Mouse (Mus musculus): ENCODE measurements around the gene Parp9. TPM values are rescaled to one million over a fixed set of nuclear protein-coding genes. Genes with fewer than 3 reads are reported as not detected.
A peak's percentile ranks its signal among the peaks of the same experiment; 100 is the strongest.
"Not testable (repeated sequence)": the region's sequence is repeated elsewhere in the genome, so short reads cannot be mapped to it uniquely, and the experiment has no call there.

Parp9 gene
- total RNA-seq, 4 experiments from 2014 or later, result 7.5 to 11.6 (median 9.8) TPM

- no peak for DNase-seq (ENCODE audit: low spot score)
These were observed 13.9 kb upstream of the Parp9 start for GRCm38 (mm10) chr16:35924341-35924740.

DNA sequence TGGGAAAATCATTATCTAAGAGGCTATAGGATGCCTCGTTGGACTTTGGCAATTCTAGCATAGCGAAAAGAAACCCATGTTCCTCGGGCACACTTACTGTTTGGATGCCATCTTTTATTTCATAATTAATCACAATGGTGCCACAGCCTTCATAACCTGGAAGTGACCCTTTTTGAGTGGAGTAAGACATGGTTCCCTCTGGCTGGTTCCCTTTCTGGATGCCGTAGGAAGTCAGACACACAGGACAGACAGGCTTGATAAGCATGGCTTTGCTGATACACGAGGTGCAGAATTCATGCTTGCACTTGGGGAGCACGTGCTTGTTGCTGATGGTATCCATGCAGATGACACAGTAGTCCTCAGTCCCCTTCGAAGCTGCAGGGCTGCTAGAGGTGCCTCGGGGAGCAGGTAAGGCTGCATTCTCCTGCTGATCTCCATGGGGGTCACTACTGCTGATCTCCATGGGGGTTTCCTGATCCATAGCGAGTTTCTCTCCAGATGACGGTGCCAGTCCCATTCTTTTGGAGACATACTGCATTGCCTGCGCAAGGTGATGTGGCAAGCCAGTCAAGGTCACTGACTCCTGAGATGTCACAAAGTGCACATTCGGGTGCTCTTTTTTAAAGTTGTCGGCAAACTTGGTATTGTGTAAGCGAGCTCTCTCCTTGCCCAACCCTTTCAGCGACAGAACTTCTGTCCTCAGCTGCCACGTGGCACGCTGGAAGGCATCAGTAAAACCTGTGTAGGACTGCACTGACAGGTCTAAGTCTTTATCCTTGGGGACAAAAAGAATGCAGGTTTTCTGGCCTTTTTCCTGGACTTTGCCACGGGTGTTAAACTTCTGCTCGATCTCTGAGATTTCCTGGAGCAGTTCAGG lies 5.9 kb upstream of the Parp9 start:
- DNase-seq (ENCODE audit: low spot score), result no peak

DNA sequence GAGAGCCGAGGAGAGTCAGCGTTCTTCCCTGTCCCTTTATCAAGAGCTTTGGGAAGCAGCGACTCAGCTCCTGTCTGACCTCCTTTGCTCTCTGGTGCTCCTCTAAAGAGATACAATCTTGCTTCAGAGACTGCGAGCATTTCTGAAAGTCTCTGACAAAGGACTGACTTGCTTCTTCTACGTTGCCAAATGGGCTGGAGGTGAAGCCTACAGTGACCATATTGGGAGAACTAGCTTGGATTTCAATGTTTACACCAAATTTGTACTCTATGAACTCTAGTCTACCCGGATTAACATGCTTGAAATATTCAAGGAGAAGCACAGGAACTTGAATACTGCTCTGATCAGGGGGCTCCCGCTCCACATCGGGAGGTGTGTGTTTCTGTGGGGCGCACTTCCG lies 5.1 kb upstream of the Parp9 start:
- no peak for DNase-seq (ENCODE audit: low spot score)

DNA sequence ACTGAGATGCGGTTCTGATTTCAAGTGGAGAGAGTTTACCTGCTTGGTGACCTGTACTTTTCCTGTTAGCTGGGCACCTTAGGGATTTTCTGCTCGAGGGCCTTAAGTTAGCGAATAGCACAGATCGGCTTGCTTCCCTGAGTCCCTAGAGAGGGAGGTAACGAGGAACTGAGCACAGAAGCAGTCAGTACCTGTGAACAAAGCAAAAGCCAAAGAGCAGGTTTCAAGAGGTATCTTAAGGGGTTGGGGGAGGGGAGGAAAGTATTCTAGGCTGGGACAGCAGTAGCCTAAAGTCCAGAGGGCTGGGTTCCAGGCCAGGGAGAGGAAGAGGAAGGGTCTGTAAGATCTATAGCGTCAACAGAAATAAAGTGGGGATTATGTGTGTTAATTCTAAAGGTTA lies 991 bp downstream of the Parp9 start:
- no peak for DNase-seq (ENCODE audit: low spot score)

DNA sequence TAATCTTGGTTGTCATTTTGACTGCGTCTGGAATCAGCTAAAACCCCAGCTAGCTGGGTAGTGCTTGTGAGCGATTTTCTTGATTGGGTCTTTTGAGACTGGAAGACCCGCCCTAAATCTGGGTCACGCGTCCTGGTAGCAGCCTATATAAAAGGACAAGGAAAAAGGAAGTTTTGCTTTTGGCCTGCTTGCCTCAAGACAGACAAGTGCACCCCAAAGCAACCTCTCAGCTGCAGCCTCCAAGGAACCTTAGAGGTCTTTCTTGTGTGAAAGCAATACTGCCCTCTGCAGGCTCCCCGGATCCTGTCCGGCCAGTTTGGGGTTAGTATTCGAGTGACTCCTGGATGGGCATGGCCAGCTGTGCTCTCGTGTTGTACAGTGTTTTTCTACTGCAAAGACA lies 1.4 kb downstream of the Parp9 start:
- peak; percentile 93 for DNase-seq (ENCODE audit: low spot score)

- DNase-seq (ENCODE audit: low spot score), result no peak
These were observed 3.1 kb downstream of the Parp9 start for GRCm38 (mm10) chr16:35941382-35941781.

DNA sequence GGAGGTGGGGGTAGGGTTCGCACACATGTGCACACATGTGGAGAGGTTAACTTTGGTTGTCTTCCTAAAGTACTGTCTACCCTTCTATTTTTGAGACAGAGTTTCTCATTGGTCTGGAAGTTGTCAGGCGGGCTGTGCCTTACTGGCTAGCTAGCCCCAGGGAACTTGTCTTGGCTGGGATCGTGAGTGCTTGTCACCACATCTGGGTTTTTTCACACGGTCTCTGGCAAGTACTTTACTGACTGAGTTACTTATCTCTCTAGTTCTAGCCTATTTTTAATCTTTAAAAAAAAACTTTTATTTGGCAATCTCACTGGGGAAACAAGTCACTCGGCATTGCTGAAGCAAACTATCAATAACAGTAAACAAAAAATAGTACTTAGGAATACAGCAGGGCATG lies 11.0 kb downstream of the Parp9 start:
- DNase-seq (ENCODE audit: low spot score), result peak; percentile 90

- DNase-seq (ENCODE audit: low spot score), result no peak
These were observed 12.9 kb downstream of the Parp9 start for GRCm38 (mm10) chr16:35951216-35951615.

DNA sequence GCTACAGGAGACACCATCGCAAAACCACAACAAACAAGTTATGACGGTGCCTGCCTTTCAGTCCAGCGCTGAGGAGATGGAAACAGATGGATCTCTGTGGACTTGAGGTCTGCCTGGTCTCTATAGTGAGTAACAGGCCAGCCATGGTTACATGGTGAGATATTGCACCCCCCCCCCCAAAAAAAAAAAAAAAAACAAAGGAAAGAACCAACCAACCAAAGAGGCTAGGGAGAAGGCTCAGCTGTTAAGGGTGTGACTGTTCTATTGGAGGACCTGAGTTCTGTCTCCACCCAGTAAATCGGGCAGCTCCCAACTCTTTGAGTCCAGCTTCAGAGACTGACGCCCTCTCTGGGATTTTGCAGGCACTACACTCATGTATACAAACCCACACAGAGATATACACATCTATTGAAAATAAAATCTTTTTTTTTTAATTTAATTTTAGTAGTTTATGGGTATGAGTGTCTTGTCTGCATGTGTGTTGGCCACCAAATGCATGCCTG lies 14.4 kb downstream of the Parp9 start:
- no peak for DNase-seq (ENCODE audit: low spot score)

DNA sequence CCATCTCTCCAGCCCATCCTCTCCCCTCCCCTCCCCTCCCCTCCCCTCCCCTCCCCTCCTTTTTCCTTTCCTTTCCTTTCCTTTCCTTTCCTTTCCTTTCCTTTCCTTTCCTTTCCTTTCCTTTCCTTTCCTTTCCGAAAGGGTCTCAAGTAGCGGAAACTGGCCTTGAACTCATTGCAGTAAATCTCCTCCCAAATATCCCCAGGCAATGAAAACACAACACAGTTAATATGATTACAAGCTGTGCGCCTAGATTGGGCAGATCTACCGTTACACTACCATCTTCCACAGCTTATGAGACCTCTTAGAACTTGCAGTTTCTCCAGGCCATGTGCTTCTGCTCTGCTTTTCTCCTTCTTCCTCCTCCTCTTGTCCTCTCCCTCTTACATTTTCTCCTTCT lies 27.7 kb downstream of the Parp9 start:
- not testable (repeated sequence) for DNase-seq (ENCODE audit: low spot score)

GRCm38 (mm10) chr16:35966411-35967115 lies 28.3 kb downstream of the Parp9 start:
- DNase-seq (ENCODE audit: low spot score), result no peak

- no peak for DNase-seq (ENCODE audit: low spot score)
These were observed 29.0 kb downstream of the Parp9 start for GRCm38 (mm10) chr16:35967319-35967718.

DNA sequence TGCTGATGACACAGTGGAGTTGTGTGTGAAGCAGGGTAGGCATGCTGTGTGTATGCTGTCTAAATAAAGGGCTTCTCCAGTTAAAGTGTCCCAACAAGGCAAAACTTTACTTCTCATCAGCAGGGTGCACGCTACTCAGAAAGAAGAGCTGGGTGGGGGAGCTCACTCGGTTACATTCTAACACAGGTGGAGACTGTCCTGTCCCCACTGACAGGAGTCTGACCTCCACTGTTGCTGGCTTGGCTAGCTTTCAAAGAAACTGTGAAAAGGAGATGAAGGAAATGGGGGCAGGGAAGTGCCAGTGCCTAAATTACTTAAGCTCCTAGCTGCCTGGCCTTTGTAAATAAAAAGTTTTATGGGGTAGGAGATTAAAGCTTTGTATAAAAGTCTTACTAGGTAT lies 29.9 kb downstream of the Parp9 start:
- no peak for DNase-seq (ENCODE audit: low spot score)

DNA sequence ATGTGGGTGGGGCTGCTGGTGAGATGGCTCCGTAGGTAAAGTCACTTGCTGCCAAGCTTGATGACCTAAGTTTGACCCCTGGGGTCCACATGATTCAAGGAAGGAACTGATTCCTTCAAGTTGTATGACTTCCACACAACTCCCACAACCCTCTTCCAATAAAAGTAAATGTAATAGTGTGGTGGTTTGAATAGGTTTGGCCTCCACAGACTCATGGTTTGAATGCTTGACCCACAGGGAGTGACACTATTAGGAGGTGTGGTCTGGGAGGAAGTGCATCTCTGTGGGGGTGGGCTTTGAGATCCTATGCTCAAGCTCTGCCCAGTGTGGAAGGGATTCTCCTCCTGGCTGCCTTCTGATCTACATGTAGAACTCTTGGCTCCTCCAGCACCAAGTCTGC lies 35.8 kb downstream of the Parp9 start:
- DNase-seq (ENCODE audit: low spot score), result no peak

- DNase-seq (ENCODE audit: low spot score), result not testable (repeated sequence)
These were observed 40.2 kb downstream of the Parp9 start, which contains the start of gene Kpna1 for GRCm38 (mm10) chr16:35978450-35978849. Gene Kpna1 (plus strand): TSS chr16:35978750.

GRCm38 (mm10) chr16:35981363-35981821 lies 43.1 kb downstream of the Parp9 start:
- DNase-seq (ENCODE audit: low spot score), result peak; percentile 100

DNA sequence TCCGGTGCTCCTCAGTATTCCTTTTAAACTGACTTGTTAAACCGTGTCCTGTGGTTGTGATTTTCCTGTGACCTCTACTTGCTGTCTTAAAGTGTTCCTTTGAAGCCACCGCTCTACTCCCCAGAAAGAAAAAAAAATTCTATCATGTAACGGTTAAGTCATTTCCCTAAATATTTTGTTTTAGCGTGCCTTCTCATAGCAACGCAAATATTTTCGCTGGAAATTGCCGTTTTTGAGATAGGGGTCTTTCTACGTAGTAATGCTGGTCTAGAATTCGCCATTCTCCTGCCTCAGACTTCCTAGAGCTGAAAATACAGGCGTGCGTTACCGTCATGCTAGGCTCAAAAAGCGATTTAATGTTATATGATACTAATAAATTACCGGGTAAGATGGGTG lies 44.2 kb downstream of the Parp9 start:
- peak; percentile 11 for DNase-seq (ENCODE audit: low spot score)

GRCm38 (mm10) chr16:35982902-35983516 lies 44.7 kb downstream of the Parp9 start:
- peak; percentile 88 for DNase-seq (ENCODE audit: low spot score)

- DNase-seq (ENCODE audit: low spot score), result peak; percentile 65
These were observed 45.3 kb downstream of the Parp9 start for GRCm38 (mm10) chr16:35983517-35984101.

DNA sequence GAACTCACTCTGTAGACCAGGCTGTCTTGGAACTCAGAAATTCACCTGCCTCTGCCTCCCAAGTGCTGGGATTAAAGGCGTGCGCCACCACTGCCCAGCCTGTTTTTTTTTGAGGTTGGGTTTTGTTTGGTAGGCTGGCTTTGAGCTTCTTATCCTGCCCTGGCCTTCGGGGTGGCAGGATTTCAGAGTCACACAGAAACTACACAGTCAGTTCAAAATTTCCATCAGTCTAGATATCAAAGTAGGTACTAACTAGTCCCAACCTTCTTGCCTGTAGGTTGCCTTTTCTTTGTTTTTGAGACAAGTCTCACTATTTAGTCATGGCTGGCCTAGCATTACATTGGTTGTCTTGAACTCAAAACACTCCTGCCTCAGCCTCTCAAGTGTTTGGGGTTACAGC lies 46.2 kb downstream of the Parp9 start:
- no peak for DNase-seq (ENCODE audit: low spot score)

DNA sequence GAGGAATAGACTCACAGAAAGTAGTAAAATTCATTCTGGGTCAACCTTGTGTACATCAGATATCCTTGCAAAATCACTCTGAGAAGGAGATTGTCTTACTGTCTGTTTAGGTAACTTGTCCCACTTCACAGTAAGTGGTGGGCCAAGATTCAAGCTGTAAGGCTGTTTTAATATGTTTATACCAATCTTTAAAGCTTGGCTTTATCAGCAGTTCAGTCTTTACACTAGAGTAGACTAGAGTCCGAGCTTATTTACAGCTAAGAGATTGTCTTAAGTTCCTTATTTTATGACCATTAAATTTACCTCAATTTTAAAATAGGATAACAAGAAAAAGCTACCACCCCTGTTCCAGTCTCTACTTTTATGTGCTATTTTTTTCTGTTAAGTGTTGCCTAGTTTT lies 49.7 kb downstream of the Parp9 start:
- DNase-seq (ENCODE audit: low spot score), result no peak

DNA sequence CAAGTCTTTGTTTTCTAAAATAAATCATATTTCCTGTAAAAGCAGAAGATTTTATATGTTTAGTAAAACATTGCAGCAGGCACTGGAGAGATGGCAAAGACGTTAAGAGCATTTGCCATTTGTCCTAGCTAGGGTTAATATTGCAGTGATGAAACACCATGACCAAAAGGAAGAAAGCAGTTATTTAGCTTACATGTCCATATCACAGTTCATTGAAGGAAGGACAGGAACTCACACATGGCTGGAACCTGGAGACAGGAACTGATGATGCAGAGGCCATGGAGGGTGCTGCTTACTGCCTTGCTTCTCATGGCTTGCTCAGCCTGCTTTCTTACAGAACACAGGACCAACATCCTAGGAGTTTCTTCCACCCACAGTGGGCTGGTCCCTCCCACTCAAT lies 54.1 kb downstream of the Parp9 start:
- no peak for DNase-seq (ENCODE audit: low spot score)

Measured in heart, adult 8-10 months (tissue).